Mouse (Mus musculus): ENCODE measurements around the gene Mettl7a3. TPM values are rescaled to one million over a fixed set of nuclear protein-coding genes. Genes with fewer than 3 reads are reported as not detected.
"Not testable (repeated sequence)": the region's sequence is repeated elsewhere in the genome, so short reads cannot be mapped to it uniquely, and the experiment has no call there.

Mettl7a3 gene
- polyA plus RNA-seq, 1 experiment: not detected

DNA sequence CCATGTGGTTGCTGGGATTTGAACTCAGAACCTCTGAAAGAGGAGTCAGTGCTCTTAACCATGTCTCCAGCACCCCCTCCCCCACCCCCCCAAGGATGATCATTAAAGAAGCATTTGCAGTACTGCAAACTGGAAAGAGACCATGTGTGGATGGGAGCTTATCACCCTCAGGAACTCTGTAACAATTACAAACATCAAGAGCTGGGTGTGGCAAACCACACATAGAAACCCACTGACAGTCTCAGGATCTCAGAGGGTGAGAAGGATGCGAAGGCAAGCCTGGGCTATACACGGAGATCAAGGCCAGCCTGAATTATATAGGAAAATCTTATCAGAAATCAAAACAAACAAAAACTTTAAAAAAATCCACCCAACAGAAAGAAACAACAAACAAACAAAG, 28.5 kb upstream of the Mettl7a3 start:
- no peaks in the 10 kb centered on the region for H3K9me3 ChIP-seq
- H3K27me3 ChIP-seq (replicated peaks): peaks cover 2% of the 10 kb centered on the region
- H3K4me1 ChIP-seq: peaks cover 23% of the 10 kb centered on the region
- no peaks in the 10 kb centered on the region for H3K36me3 ChIP-seq (replicated peaks; ENCODE audit: low read length)
- H3K4me3 ChIP-seq (replicated peaks): no peak overlapping the region
- TF ChIP-seq GATA1 (IDR thresholded peaks at IDR 0.05; ENCODE audit: borderline replicate concordance, low read length): no peak
- no peak for TF ChIP-seq FLI1 (IDR thresholded peaks at IDR 0.05; ENCODE audit: low read length)

DNA sequence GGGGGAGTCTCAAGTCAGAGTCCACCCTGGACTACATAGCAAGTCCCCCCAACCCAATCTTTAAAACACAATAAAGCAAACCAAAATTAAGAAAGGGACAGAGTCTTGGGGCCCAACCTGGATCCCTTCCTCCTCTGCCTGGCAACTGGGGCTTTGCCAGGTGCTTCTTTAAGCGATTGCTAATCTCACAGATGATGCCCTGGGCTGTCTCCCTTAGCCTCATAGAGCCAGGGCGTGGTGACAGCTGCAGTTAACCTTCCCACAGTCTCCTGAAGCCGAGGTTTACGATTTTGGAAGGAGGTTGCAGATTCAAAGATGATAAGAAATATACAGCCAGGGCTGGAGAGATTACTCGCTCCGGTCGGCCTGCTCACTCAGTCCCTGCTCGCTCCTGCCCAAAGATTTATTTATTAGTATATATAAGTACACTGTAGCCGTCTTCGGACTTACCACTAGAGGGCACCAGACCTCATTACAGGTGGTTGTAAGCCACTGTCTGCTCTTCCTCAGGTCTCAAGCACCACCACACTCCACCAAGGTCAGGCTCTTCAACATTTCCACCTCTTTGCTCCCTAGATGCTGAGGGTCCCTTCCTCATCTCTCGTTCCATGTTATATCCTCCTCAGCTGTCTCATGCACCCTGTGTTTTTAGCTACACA, 27.2 kb upstream of the Mettl7a3 start:
- H3K4me3 ChIP-seq (replicated peaks); H3K9me3 ChIP-seq; H3K27me3 ChIP-seq (replicated peaks); H3K36me3 ChIP-seq (replicated peaks; ENCODE audit: low read length): not testable (repeated sequence)
- H3K4me1 ChIP-seq: peaks cover 33% of the 10 kb centered on the region

DNA sequence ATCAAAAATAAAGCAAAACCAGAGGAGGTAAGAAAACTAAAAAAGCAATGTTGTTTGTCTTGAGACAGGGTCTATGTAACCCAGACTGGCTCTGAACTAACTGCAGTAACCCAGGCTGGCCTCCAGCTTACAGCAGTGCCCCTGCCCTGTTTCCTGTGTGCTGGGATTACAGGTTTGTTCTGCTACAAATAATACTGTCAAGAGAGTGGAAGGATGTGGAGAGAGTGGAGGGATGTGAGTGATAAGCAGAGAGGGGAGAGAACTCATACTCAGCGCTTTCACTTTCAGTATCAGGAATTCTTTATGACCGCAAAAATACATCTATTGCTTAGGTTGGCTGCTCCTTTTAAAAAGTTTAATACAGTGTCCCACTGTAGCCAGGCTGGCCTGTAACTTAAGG, 22.4 kb upstream of the Mettl7a3 start:
- Histone ChIP-seq H3K9me3 (peaks cover 7% of the 10 kb centered on the region), H3K27me3 (replicated peaks) (no peaks in the 10 kb centered on the region), H3K4me1 (peaks cover 15% of the 10 kb centered on the region), H3K36me3 (replicated peaks; ENCODE audit: low read length) (peaks cover 2% of the 10 kb centered on the region), H3K4me3 (replicated peaks) (peak overlapping the region; percentile 87)
- TF ChIP-seq FLI1 (IDR thresholded peaks at IDR 0.05; ENCODE audit: low read length): no peak
- no peak for TF ChIP-seq GATA1 (IDR thresholded peaks at IDR 0.05; ENCODE audit: borderline replicate concordance, low read length)

DNA sequence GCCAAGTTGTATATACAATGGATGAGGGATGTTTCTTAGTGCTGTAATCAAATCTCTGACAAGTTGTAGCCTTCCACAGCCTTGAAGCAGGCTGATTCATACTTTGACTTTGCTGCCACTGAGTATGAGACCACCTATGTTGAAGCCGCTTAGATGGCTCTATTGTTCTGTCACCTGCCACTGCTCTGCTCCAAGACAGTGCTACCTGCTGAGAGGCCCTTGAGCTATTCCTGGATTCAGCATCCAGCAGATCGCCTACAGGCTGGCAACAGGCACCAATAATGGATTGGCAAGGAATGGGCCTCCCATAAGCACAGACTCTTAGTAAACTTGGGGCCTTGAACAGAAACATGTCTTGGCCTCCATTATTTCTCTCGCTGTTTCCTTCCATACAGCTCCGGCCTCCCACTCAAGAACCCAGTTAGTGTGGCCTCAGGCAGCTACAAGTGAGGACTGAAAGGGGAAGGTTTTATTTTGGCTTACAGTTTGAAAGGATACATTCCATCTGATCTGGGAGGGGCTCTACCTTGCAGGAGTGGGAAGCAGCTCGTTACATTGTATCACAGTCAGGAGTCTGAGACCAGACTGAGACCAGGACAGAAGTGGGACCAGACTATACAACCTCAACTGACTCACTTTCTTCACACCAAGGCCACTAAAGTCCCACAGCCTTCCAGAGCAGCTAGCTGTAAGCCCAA, 20.1 kb upstream of the Mettl7a3 start:
- peaks cover 7% of the 10 kb centered on the region for H3K9me3 ChIP-seq
- TF ChIP-seq FLI1 (IDR thresholded peaks at IDR 0.05; ENCODE audit: low read length): no peak
- TF ChIP-seq GATA1 (IDR thresholded peaks at IDR 0.05; ENCODE audit: borderline replicate concordance, low read length): no peak
- no peaks in the 10 kb centered on the region for H3K27me3 ChIP-seq (replicated peaks)
- peaks cover 2% of the 10 kb centered on the region for H3K36me3 ChIP-seq (replicated peaks; ENCODE audit: low read length)
- H3K4me3 ChIP-seq (replicated peaks): no peak overlapping the region
- peaks cover 29% of the 10 kb centered on the region for H3K4me1 ChIP-seq

DNA sequence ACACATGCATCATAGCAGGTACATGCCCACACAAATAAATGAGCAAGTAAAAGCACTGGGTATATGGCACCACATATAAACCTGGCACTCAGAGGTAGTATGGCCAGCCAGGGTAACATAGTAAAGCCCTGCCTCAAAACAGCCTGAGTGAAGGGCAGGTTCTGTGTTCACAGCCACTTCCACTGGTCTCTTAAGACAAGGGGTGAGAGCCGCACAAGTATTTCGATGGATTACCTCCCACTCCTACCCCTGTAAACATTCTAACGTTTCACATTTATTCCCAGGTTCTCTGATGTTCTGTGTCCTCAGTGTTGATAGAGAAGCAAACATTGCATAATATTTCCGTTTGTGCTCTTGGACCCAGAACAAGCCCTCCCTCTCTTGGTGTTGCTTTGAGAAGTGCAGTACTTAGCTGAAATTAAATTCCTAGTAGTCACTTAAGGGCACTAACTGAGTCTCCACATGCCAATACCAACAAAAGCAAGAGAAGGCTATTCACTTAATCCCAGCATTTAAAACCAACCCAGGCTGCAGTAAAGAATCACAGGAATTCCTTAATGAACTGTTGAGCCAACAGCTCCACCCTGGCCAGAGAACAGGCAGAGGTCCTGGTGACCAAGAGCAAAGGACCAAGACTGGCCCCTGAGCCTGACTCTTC, 16.6 kb upstream of the Mettl7a3 start:
- not testable (repeated sequence) for H3K36me3 ChIP-seq (replicated peaks; ENCODE audit: low read length); H3K9me3 ChIP-seq; H3K4me3 ChIP-seq (replicated peaks); H3K27me3 ChIP-seq (replicated peaks)
- peaks cover 20% of the 10 kb centered on the region for H3K4me1 ChIP-seq

DNA sequence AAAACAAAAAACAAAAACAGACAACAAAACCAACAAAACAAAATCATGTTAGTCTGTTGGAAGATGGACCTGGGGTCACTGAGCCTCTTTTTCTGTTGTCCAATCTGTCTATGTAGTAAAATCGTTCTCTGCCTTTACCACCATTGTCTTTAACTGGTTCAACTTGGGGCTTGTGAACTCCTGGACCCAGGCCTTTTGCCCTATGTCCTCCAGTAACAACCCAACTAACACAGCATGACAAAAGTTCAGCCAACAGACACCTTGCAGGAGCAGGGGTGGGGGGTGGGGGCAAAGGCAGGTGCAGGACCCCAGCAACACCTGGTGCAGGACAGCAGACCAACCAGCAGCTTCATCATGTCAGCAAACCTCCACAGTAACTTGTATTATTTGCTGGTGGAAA, 14.8 kb upstream of the Mettl7a3 start:
- Histone ChIP-seq H3K9me3 (peaks cover 1% of the 10 kb centered on the region), H3K36me3 (replicated peaks; ENCODE audit: low read length) (no peaks in the 10 kb centered on the region), H3K27me3 (replicated peaks) (peaks cover 2% of the 10 kb centered on the region), H3K4me1 (peaks cover 27% of the 10 kb centered on the region), H3K4me3 (replicated peaks) (no peak overlapping the region)
- no peak for TF ChIP-seq GATA1 (IDR thresholded peaks at IDR 0.05; ENCODE audit: borderline replicate concordance, low read length)
- no peak for TF ChIP-seq FLI1 (IDR thresholded peaks at IDR 0.05; ENCODE audit: low read length)

DNA sequence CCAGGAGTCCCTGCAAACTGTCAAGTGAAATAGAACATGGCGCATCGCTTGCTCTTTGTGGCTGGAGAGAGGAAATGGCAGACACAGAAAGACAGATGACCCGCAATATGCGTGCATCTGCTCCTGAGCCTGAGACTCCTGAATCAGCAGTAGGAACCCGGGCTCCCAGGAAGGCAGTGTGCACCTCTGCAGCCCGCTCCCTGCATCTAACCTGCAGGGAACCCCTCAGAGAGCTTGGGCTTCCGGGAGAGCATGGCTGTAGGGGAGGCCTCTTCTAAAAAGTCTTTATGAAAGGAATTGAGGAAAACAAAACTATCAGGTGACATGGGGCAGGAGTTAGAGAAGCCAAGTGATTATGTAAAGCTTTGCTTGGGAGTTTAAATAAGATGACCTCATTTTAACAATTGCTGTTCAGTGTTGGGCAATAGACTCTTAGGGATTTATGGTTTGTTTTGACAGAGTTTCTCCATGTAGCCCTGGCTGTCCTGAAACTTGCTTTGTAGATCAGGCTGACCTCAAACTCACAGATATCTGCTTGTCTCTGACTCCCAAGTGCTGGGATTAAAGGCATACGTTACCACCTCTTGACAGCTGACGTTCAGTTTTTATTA, 14.3 kb upstream of the Mettl7a3 start:
- H3K9me3 ChIP-seq: no peaks in the 10 kb centered on the region
- H3K4me3 ChIP-seq (replicated peaks): no peak overlapping the region
- peaks cover 27% of the 10 kb centered on the region for H3K4me1 ChIP-seq
- H3K27me3 ChIP-seq (replicated peaks): peaks cover 2% of the 10 kb centered on the region
- no peaks in the 10 kb centered on the region for H3K36me3 ChIP-seq (replicated peaks; ENCODE audit: low read length)
- TF ChIP-seq GATA1 (IDR thresholded peaks at IDR 0.05; ENCODE audit: borderline replicate concordance, low read length) (no peak), FLI1 (IDR thresholded peaks at IDR 0.05; ENCODE audit: low read length) (no peak)

DNA sequence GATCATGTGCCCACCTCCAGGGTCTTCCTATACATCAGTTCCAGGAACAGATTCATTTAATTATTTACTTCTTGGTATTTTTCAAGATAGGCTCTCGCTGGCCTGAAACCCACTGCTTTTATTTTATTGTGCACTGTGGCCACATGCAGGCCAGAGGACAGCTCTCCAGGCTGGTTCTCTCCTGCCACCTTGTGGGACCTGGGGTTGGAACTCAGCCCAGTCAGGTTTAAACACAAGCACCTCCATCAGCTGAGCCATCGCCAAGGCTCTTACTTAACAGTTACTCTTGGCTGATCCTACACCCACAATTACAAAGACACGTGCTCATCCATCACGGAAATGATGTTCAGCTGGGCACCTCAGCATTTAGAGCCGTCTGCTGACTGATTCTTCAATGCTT, 13.6 kb upstream of the Mettl7a3 start:
- H3K27me3 ChIP-seq (replicated peaks): peaks cover 6% of the 10 kb centered on the region
- H3K4me3 ChIP-seq (replicated peaks): no peak overlapping the region
- no peak for TF ChIP-seq FLI1 (IDR thresholded peaks at IDR 0.05; ENCODE audit: low read length)
- TF ChIP-seq GATA1 (IDR thresholded peaks at IDR 0.05; ENCODE audit: borderline replicate concordance, low read length): no peak
- no peaks in the 10 kb centered on the region for H3K9me3 ChIP-seq
- H3K4me1 ChIP-seq: peaks cover 27% of the 10 kb centered on the region
- no peaks in the 10 kb centered on the region for H3K36me3 ChIP-seq (replicated peaks; ENCODE audit: low read length)

DNA sequence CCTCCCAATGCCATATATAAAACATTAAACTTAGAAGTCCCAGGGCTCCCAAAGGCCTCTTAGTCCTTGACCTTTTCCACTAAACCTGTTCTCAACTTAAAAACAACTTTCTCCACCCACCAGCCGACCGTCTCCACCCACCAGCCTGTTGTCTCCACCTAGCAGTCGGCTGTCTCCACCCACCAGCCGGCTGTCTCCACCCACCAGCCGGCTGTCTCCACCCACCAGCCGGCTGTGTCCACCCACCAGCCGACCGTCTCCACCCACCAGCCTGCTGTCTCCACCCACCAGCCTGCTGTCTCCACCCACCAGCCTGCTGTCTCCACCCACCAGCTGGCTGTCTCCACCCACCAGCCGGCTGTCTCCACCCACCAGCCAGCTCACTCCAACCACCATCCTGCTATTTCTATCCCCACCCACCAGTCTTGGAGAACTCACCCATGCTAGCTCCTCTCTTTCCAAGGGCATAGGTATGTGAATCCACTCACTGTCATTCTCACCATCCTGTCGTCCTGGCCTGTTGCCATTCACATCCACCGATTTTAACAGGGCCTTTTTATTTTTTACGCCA, 10.6 kb upstream of the Mettl7a3 start:
- Histone ChIP-seq H3K4me1 (peaks cover 20% of the 10 kb centered on the region), H3K9me3 (no peaks in the 10 kb centered on the region), H3K36me3 (replicated peaks; ENCODE audit: low read length) (no peaks in the 10 kb centered on the region), H3K27me3 (replicated peaks) (peaks cover 8% of the 10 kb centered on the region), H3K4me3 (replicated peaks) (no peak overlapping the region)
- TF ChIP-seq GATA1 (IDR thresholded peaks at IDR 0.05; ENCODE audit: borderline replicate concordance, low read length): no peak
- TF ChIP-seq FLI1 (IDR thresholded peaks at IDR 0.05; ENCODE audit: low read length): no peak

DNA sequence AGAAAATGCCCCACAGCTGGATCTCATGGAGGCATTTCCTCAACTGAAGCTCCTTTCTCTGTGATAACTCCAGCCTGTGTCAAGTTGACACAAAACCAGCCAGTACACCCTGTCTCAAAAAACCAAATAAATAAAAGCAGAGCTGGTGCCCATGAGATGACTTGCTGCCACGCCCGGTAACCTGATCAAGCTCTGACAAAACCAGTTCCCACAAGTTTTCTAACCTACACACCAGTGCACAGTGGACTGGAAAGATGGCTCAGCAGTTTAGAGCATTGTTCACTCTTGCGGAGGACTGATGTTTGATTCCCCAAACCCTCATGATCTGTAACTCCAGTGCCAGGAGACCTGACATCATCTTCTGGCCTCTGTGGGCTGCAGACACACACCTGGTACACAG, 9.5 kb upstream of the Mettl7a3 start:
- Histone ChIP-seq H3K9me3 (no peaks in the 10 kb centered on the region), H3K36me3 (replicated peaks; ENCODE audit: low read length) (no peaks in the 10 kb centered on the region), H3K4me3 (replicated peaks) (no peak overlapping the region), H3K27me3 (replicated peaks) (peaks cover 8% of the 10 kb centered on the region), H3K4me1 (peaks cover 12% of the 10 kb centered on the region)
- TF ChIP-seq GATA1 (IDR thresholded peaks at IDR 0.05; ENCODE audit: borderline replicate concordance, low read length) (no peak), FLI1 (IDR thresholded peaks at IDR 0.05; ENCODE audit: low read length) (no peak)

DNA sequence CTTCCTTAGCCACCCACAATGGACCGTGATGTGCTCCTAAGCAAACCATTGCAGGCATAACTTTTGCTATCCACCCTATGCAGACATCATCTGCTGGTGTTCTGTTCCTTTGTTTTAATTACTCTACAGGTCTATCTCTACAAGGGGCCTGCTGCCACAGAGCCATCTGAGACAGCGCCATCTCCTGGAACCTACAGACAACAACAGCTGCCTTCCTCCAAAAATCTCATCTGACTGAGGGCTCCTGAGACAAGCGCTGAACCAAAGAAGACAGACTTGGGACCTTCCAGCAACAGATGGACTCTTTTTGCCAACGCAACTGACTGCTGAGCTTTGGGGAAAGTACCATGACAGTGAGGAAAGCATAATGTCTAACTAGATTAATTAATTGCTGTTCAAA, 6.6 kb upstream of the Mettl7a3 start:
- H3K27me3 ChIP-seq (replicated peaks); H3K4me3 ChIP-seq (replicated peaks); H3K36me3 ChIP-seq (replicated peaks; ENCODE audit: low read length); H3K9me3 ChIP-seq: not testable (repeated sequence)
- H3K4me1 ChIP-seq: peaks cover 13% of the 10 kb centered on the region; the same call in 1 of the 2 replicates

DNA sequence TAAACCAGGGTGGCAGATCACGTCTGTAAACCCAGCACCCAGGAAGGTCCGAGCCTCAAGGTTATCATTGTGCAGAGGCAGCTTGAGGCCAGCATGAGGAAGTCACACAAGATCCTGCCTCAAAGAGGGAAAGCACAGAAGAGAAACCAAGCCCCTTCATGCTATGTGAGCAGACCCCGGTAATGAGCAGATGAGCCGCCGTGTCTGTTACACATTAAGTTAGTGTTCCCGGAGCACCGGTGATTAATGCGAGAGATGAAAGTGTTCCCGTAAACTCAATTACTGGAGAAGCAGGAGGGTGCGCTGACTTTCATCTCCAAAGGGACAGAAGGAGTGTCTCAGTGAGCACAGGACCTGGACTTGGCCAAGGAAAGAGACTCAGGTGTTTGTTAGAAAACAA, 5.4 kb upstream of the Mettl7a3 start:
- not testable (repeated sequence) for H3K36me3 ChIP-seq (replicated peaks; ENCODE audit: low read length); H3K4me1 ChIP-seq; H3K4me3 ChIP-seq (replicated peaks); H3K9me3 ChIP-seq; H3K27me3 ChIP-seq (replicated peaks)
